Mouse (Mus musculus): ENCODE measurements around the gene Eml6.
"Not testable (repeated sequence)": the region's sequence is repeated elsewhere in the genome, so short reads cannot be mapped to it uniquely, and the experiment has no call there.

Gene Eml6

GRCm38 (mm10) chr11:29840606-29841227 is 185.1 kb downstream of the Eml6 start:
- no peak for DNase-seq (ENCODE audit: low spot score in 2 of 2)

- no peak for DNase-seq (ENCODE audit: low spot score in 2 of 2)
These were observed 186.1 kb downstream of the Eml6 start for GRCm38 (mm10) chr11:29839781-29840180.

GRCm38 (mm10) chr11:29837066-29837465 is 188.8 kb downstream of the Eml6 start:
- no peak for DNase-seq (ENCODE audit: low spot score in 2 of 2)

- no peak for DNase-seq (ENCODE audit: low spot score in 2 of 2)
These were observed 198.1 kb downstream of the Eml6 start for GRCm38 (mm10) chr11:29827729-29828128.

- DNase-seq (ENCODE audit: low spot score in 2 of 2): no peak
These were observed 199.8 kb downstream of the Eml6 start for GRCm38 (mm10) chr11:29826001-29826400.

- not testable (repeated sequence) for DNase-seq (ENCODE audit: low spot score in 2 of 2)
These were observed 200.5 kb downstream of the Eml6 start, which contains the start of gene 4931440F15Rik for GRCm38 (mm10) chr11:29825271-29825718. Gene 4931440F15Rik (minus strand): TSS chr11:29825668.

- DNase-seq (ENCODE audit: low spot score in 2 of 2): not testable (repeated sequence)
These were observed 201.2 kb downstream of the Eml6 start for GRCm38 (mm10) chr11:29824474-29825270.

- no peak for DNase-seq (ENCODE audit: low spot score in 2 of 2)
These were observed 202.7 kb downstream of the Eml6 start for GRCm38 (mm10) chr11:29823141-29823540.

GRCm38 (mm10) chr11:29815670-29816069 is 210.2 kb downstream of the Eml6 start:
- no peak for DNase-seq (ENCODE audit: low spot score in 2 of 2)

GRCm38 (mm10) chr11:29815261-29815660 is 210.6 kb downstream of the Eml6 start:
- peak in 1 of 2 experiments; percentile 40 for DNase-seq (ENCODE audit: low spot score in 2 of 2)

GRCm38 (mm10) chr11:29813267-29813666 is 212.6 kb downstream of the Eml6 start:
- DNase-seq (ENCODE audit: low spot score in 2 of 2): no peak

- DNase-seq (ENCODE audit: low spot score in 2 of 2): no peak
These were observed 213.4 kb downstream of the Eml6 start for GRCm38 (mm10) chr11:29812475-29812874.

- DNase-seq (ENCODE audit: low spot score in 2 of 2): no peak
These were observed 215.5 kb downstream of the Eml6 start for GRCm38 (mm10) chr11:29810324-29810723.

- DNase-seq (ENCODE audit: low spot score in 2 of 2): no peak
These were observed 216.7 kb downstream of the Eml6 start for GRCm38 (mm10) chr11:29808981-29809589.

GRCm38 (mm10) chr11:29808173-29808980 is 217.5 kb downstream of the Eml6 start:
- DNase-seq (ENCODE audit: low spot score in 2 of 2): no peak

- DNase-seq (ENCODE audit: low spot score in 2 of 2): no peak
These were observed 218.5 kb downstream of the Eml6 start for GRCm38 (mm10) chr11:29807325-29807724.

GRCm38 (mm10) chr11:29801432-29802427 is 224.1 kb downstream of the Eml6 start:
- no peak for DNase-seq (ENCODE audit: low spot score in 2 of 2)

- no peak for DNase-seq (ENCODE audit: low spot score in 2 of 2)
These were observed 226.0 kb downstream of the Eml6 start for GRCm38 (mm10) chr11:29799839-29800238.

GRCm38 (mm10) chr11:29795106-29795505 is 230.7 kb downstream of the Eml6 start:
- no peak for DNase-seq (ENCODE audit: low spot score in 2 of 2)

- no peak for DNase-seq (ENCODE audit: low spot score in 2 of 2)
These were observed 231.4 kb downstream of the Eml6 start for GRCm38 (mm10) chr11:29794475-29794874.

Data from spleen, postnatal 14 days (tissue).